Mouse (Mus musculus) forebrain, embryonic 13.5 days (tissue): ENCODE measurements at regions not wholly inside any gene's neighbourhood (a gene's known extent, or its start where the extent isn't known, plus 50 kb on each side); places are given as distances from the start of the nearest gene placed in this dataset.

ENCODE experiments used
- ATAC-seq: fragments of 200-750 bp; cut with Nextera tagmentation; 2 replicates; pipeline ENCODE4 v1.8.0; 2017
- H3K27ac ChIP-seq: fragments of 300-500 bp; sonication (generic); 2 replicates; pipeline ENCODE4 v1.5.1; 2015; ENCODE audit warnings: inconsistent platforms, mild to moderate bottlenecking, moderate library complexity
- H3K27me3 ChIP-seq: fragments of 300-500 bp; sonication (generic); 2 replicates; pipeline ENCODE4 v1.6.1; 2015; ENCODE audit warnings: mild to moderate bottlenecking, inconsistent platforms
- H3K36me3 ChIP-seq: fragments of 300-500 bp; sonication (generic); 2 replicates; pipeline ENCODE4 v1.6.1; 2015; ENCODE audit warnings: mild to moderate bottlenecking, inconsistent platforms; ENCODE audit not compliant: poor library complexity, severe bottlenecking
- H3K4me1 ChIP-seq: fragments of 300-500 bp; sonication (generic); 2 replicates; pipeline ENCODE4 v1.6.1; 2015; ENCODE audit warnings: inconsistent platforms
- H3K4me2 ChIP-seq: fragments of 300-500 bp; sonication (generic); 2 replicates; pipeline ENCODE4 v1.6.1; 2015; ENCODE audit warnings: inconsistent platforms, mild to moderate bottlenecking, moderate library complexity
- H3K4me3 ChIP-seq: fragments of 300-500 bp; sonication (generic); 2 replicates; pipeline ENCODE4 v1.5.1; 2015; ENCODE audit warnings: mild to moderate bottlenecking, inconsistent platforms
- H3K9ac ChIP-seq: fragments of 300-500 bp; sonication (generic); 2 replicates; pipeline ENCODE4 v1.6.1; 2015; ENCODE audit warnings: mild to moderate bottlenecking, inconsistent platforms
- H3K9me3 ChIP-seq: fragments of 300-500 bp; sonication (generic); replicated peaks from 2 replicates; pipeline ENCODE4 v1.6.1; 2016; ENCODE audit warnings: inconsistent platforms
- WGBS: fragments of 180-500 bp; shearing (Covaris S2); methylation state at CpG from one replicate; pipeline ENCODE4 v1.1.7; 2015; 5-methylcytosine and 5-hydroxymethylcytosine counted together

GRCm38 (mm10) chr2:160158599-160159261 lies 175.2 kb downstream of the Gm826 start:
- H3K4me2 ChIP-seq, result no peak overlapping the region
- H3K4me1 ChIP-seq, result peaks cover 10% of the 10 kb centered on the region
- H3K27ac ChIP-seq, result no peak overlapping the region
- H3K9ac ChIP-seq, result no peak overlapping the region
- 60% methylated on average over 13 of the region's 13 CpGs for WGBS
- no peaks in the 10 kb centered on the region for H3K36me3 ChIP-seq
- no peak overlapping the region for H3K4me3 ChIP-seq
- peak; percentile 78 for ATAC-seq
- no peaks in the 10 kb centered on the region for H3K9me3 ChIP-seq
- no peaks in the 10 kb centered on the region for H3K27me3 ChIP-seq

- Histone ChIP-seq H3K4me1 (peaks cover 10% of the 10 kb centered on the region), H3K27ac (no peak overlapping the region), H3K9ac (no peak overlapping the region), H3K27me3 (no peaks in the 10 kb centered on the region), H3K4me2 (no peak overlapping the region), H3K4me3 (no peak overlapping the region), H3K9me3 (no peaks in the 10 kb centered on the region), H3K36me3 (no peaks in the 10 kb centered on the region)
- no peak for ATAC-seq
- 73% methylated on average over 6 of the region's 6 CpGs for WGBS
These were observed 180.2 kb downstream of the Gm826 start for GRCm38 (mm10) chr2:160153781-160154180.

DNA sequence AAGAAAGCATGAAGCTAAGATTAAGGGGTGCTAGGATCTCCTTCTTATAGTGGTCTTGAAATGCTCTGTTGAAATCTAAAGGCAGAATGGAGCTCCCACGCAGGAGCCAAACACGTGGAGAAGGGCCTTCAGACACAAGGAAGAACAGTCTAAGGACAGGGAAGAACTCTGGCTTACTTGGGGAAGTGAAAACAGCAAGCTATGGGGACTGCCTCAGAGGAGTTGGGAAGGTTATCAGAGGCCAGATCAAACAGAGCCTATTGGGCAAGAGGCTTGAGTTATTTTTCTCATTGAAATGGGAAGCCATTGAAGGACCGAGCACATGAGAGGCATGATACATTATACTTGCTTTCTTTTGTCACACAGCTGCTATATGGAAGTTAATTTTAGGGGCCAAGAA lies 181.9 kb downstream of the Gm826 start:
- Histone ChIP-seq H3K9ac (no peak overlapping the region), H3K36me3 (no peaks in the 10 kb centered on the region), H3K27me3 (no peaks in the 10 kb centered on the region), H3K4me1 (no peaks in the 10 kb centered on the region), H3K9me3 (no peaks in the 10 kb centered on the region), H3K4me2 (no peak overlapping the region), H3K4me3 (no peak overlapping the region), H3K27ac (no peak overlapping the region)
- 85% methylated on average over 3 of the region's 3 CpGs for WGBS
- ATAC-seq, result no peak

DNA sequence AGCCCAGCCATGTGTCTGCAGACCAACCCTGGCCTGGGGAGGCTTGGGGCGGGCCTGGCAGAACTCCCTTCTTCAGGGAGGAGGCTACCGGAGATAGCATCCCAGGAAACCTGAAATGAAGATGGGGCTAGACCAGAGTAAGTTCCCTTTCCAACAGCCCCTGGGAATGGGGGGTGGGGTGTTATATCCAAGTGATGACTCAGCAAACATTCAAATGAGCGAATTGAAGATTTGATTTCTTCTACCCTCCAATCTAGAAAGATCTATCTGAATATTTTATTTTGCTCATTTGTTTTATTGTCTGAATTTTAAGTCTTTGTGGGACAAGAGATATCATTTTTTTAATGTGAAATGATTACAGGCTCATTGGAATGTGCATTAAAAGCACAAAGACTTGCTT lies 185.0 kb downstream of the Gm826 start:
- 87% methylated on average over 3 of the region's 3 CpGs for WGBS
- no peak for ATAC-seq
- no peaks in the 10 kb centered on the region for H3K36me3 ChIP-seq
- no peak overlapping the region for H3K27ac ChIP-seq
- no peaks in the 10 kb centered on the region for H3K27me3 ChIP-seq
- H3K4me2 ChIP-seq, result no peak overlapping the region
- H3K9ac ChIP-seq, result no peak overlapping the region
- no peak overlapping the region for H3K4me3 ChIP-seq
- no peaks in the 10 kb centered on the region for H3K4me1 ChIP-seq
- no peaks in the 10 kb centered on the region for H3K9me3 ChIP-seq

DNA sequence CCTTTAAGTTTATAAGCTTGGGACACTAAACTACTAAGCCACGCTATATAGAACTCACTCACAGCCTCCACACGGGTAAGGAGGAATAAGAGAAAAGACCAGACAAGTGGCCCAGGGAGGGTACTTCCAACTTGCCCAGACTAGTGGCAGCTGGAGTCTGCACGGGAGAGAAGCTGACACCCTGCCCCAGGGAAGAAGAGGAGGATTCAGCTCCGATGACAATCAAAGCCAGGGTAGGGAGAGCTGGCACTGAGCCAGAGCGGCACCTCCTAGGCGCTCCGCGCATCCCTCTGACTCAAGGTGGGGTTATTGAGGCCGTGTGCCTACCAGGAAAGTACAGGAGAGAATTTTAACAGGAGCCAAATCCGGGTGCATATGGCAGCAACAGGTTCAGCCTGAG lies 185.4 kb downstream of the Gm826 start:
- Histone ChIP-seq H3K27ac (no peak overlapping the region), H3K36me3 (no peaks in the 10 kb centered on the region), H3K4me2 (no peak overlapping the region), H3K4me1 (no peaks in the 10 kb centered on the region), H3K9me3 (no peaks in the 10 kb centered on the region), H3K27me3 (no peaks in the 10 kb centered on the region), H3K9ac (no peak overlapping the region), H3K4me3 (no peak overlapping the region)
- WGBS, result 79% methylated on average over 10 of the region's 10 CpGs
- ATAC-seq, result no peak

GRCm38 (mm10) chr2:160148031-160148430 lies 185.9 kb downstream of the Gm826 start:
- H3K4me1 ChIP-seq, result no peaks in the 10 kb centered on the region
- WGBS, result 79% methylated on average over 2 of the region's 2 CpGs
- H3K9ac ChIP-seq, result no peak overlapping the region
- no peak for ATAC-seq
- no peak overlapping the region for H3K4me2 ChIP-seq
- H3K27me3 ChIP-seq, result no peaks in the 10 kb centered on the region
- H3K36me3 ChIP-seq, result no peaks in the 10 kb centered on the region
- H3K9me3 ChIP-seq, result no peaks in the 10 kb centered on the region
- no peak overlapping the region for H3K27ac ChIP-seq
- H3K4me3 ChIP-seq, result no peak overlapping the region

DNA sequence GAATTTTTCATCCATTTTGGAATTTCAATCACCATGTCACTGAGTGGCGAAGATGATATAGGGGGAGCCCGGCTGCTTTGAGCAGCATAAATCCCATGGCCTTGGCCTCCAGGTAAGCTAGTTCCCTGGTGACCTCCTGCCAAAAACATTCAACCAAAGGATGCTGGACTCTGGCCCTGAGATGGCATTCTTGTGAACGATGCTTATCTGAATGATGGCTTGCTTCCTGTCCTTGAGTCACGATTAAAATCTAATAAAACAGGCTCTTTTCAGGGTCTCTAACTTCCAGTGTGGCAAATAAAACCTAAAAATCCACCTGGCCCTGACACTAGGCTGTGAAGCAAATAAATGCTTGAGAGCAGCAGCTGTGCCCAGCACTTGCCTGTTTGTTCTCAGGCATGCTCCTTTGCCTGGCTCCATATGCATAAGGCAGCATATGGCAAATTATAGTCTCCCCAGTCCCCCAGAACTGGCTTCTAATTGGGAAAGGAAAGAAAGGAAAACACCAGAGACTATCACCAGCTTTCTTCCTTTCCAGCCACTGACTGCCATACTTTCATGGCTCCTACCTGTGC lies 193.7 kb downstream of the Gm826 start:
- Histone ChIP-seq H3K4me3 (no peak overlapping the region), H3K9me3 (no peaks in the 10 kb centered on the region), H3K36me3 (no peaks in the 10 kb centered on the region), H3K9ac (no peak overlapping the region), H3K27me3 (no peaks in the 10 kb centered on the region), H3K4me1 (no peaks in the 10 kb centered on the region), H3K4me2 (no peak overlapping the region), H3K27ac (peak overlapping the region; percentile 4; the same call in 1 of the 2 replicates)
- no peak for ATAC-seq
- WGBS, result 85% methylated on average over 4 of the region's 4 CpGs

- H3K9me3 ChIP-seq, result no peaks in the 10 kb centered on the region
- WGBS, result 90% methylated on average over 2 of the region's 2 CpGs
- no peaks in the 10 kb centered on the region for H3K36me3 ChIP-seq
- H3K4me1 ChIP-seq, result no peaks in the 10 kb centered on the region
- no peak for ATAC-seq
- H3K4me3 ChIP-seq, result no peak overlapping the region
- H3K9ac ChIP-seq, result no peak overlapping the region
- H3K27ac ChIP-seq, result no peak overlapping the region
- H3K4me2 ChIP-seq, result no peak overlapping the region
- no peaks in the 10 kb centered on the region for H3K27me3 ChIP-seq
These were observed 195.9 kb downstream of the Gm826 start for GRCm38 (mm10) chr2:160138091-160138490.

DNA sequence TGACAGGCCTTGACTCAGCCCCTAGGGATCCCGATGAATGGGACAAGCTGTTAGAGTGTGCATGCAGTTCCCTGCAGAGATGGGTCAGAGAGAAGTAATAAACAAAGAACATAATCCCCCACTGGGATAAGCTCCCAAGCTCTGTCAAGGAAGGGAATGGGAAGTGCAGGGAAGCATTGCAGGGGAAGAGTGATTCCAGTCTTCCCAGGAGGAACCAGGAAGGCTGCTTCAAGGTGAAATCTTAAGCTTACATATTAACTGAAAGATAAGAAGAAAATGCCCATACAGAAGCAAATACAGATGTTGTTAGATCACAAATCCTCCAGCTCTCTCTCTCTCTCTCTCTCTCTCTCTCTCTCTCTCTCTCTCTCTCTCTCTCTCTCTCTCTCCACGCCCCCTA lies 202.2 kb downstream of the Gm826 start:
- no peak overlapping the region for H3K9ac ChIP-seq
- H3K36me3 ChIP-seq, result no peaks in the 10 kb centered on the region
- H3K9me3 ChIP-seq, result no peaks in the 10 kb centered on the region
- ATAC-seq, result no peak
- H3K4me3 ChIP-seq, result no peak overlapping the region
- no peaks in the 10 kb centered on the region for H3K4me1 ChIP-seq
- H3K27me3 ChIP-seq, result no peaks in the 10 kb centered on the region
- no peak overlapping the region for H3K27ac ChIP-seq
- H3K4me2 ChIP-seq, result no peak overlapping the region
- 17% methylated on average over 2 of the region's 2 CpGs for WGBS

DNA sequence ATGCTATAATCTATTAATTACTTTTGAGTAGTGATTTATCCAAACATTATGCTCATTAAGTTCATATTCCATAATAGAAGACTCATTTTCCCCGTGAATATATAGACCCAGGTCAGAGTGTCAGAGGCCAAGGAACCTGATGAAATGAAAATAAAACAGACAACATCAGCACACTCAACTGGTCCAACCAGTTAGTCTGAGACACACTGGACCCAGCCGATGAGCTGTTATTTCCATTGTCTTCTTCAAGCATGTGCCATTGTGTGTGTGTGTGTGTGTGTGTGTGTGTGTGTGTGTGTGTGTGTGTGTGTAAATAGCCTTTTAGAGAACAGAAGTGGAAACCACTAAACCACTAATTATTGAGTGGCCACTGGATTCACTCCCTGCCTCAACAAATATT lies 202.6 kb downstream of the Gm826 start:
- Histone ChIP-seq H3K27ac (no peak overlapping the region), H3K4me2 (no peak overlapping the region), H3K27me3 (no peaks in the 10 kb centered on the region), H3K36me3 (no peaks in the 10 kb centered on the region), H3K4me3 (no peak overlapping the region), H3K4me1 (no peaks in the 10 kb centered on the region), H3K9ac (no peak overlapping the region), H3K9me3 (no peaks in the 10 kb centered on the region)
- 52% methylated on average over 2 of the region's 2 CpGs for WGBS
- ATAC-seq, result no peak

DNA sequence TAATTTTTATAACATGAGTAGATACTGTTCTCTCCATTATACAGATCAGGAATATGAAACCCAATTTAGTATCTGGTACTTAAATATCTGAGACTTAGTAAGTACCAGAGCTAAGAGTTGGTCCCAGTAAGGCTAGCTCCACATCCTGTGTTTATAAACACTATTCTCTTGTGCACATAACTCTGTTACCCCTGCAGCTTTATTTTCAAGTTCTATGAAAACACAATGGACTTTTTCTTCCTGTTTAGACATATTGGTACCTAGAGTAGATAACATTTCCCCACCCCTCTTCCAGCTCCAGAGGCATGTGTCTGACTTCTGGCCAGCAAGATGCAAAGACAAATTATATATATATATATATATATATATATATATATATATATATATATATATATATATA lies 216.8 kb downstream of the Gm826 start:
- no peaks in the 10 kb centered on the region for H3K4me1 ChIP-seq

DNA sequence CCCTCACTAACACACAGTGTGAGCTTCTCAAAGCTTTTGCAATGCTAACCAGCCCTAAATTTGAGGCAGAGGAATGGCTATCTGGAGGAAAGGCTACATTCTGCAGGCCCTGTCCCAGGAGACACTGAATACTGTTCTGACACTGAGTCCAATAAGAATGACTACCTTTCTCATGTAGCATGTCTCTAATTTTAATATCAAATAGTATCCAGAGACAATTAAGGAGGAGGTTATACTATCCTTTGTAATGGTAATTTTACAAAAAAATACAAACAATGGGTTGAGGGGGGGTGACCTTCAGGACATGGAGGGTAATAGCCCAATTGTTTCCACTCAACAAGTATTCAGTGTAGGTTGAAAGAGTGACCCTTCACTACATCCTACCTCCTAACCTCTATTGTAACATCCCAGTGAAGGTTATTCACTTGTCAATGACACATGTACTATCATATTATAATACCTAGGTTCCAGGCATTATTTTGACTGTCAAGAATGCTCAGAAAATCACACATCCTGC lies 222.7 kb downstream of the Gm826 start:
- no peaks in the 10 kb centered on the region for H3K9me3 ChIP-seq
- H3K9ac ChIP-seq, result no peak overlapping the region
- H3K4me3 ChIP-seq, result no peak overlapping the region
- no peak for ATAC-seq
- H3K4me1 ChIP-seq, result no peaks in the 10 kb centered on the region
- no peak overlapping the region for H3K4me2 ChIP-seq
- H3K27me3 ChIP-seq, result no peaks in the 10 kb centered on the region
- no peak overlapping the region for H3K27ac ChIP-seq
- H3K36me3 ChIP-seq, result no peaks in the 10 kb centered on the region

More for the DNA sequence above, 216.8 kb downstream of the Gm826 start:
- Histone ChIP-seq H3K4me2 (no peak overlapping the region), H3K4me3 (no peak overlapping the region), H3K27ac (no peak overlapping the region), H3K27me3 (no peaks in the 10 kb centered on the region), H3K9ac (no peak overlapping the region), H3K36me3 (no peaks in the 10 kb centered on the region), H3K9me3 (no peaks in the 10 kb centered on the region)
- ATAC-seq, result no peak

GRCm38 (mm10) chr2:160093078-160093477 lies 240.9 kb downstream of the Gm826 start:
- Histone ChIP-seq H3K4me3 (no peak overlapping the region), H3K27me3 (no peaks in the 10 kb centered on the region), H3K4me2 (no peak overlapping the region), H3K27ac (no peak overlapping the region), H3K9ac (no peak overlapping the region), H3K4me1 (no peaks in the 10 kb centered on the region), H3K36me3 (no peaks in the 10 kb centered on the region), H3K9me3 (peaks cover 3% of the 10 kb centered on the region; the same call in 1 of the 2 replicates)
- no peak for ATAC-seq
- 20% methylated on average over 12 of the region's 12 CpGs for WGBS
